Mouse (Mus musculus) hindbrain, embryonic 14.5 days (tissue): Measurements from ENCODE around the gene H2-DMa. TPM values are rescaled to one million over a fixed set of nuclear protein-coding genes. Genes with fewer than 3 reads are reported as not detected.

Source experiments
- ATAC-seq: fragments of 200-750 bp; cut with Nextera tagmentation; 2 replicates; pipeline ENCODE4 v1.8.0; 2017; ENCODE audit warnings: moderate number of reproducible peaks, mild to moderate bottlenecking, moderate TSS enrichment, moderate library complexity; ENCODE audit not compliant: low FRiP score
- DNase-seq: peaks from one replicate; pipeline ENCODE4 v3.0.0-alpha.2; 2015; ENCODE audit warnings: low spot score
- H3K27ac ChIP-seq: fragments of 300-500 bp; sonication (generic); 2 replicates; pipeline ENCODE4 v1.5.1; 2014; ENCODE audit warnings: mild to moderate bottlenecking, moderate library complexity
- H3K27me3 ChIP-seq: fragments of 300-500 bp; sonication (generic); 2 replicates; pipeline ENCODE4 v1.6.1; 2014; ENCODE audit warnings: mild to moderate bottlenecking, low read length, mixed read lengths; ENCODE audit not compliant: control insufficient read depth, insufficient read depth
- H3K36me3 ChIP-seq: fragments of 300-500 bp; sonication (generic); replicated peaks from 2 replicates; pipeline ENCODE4 v1.6.1; 2014; ENCODE audit not compliant: control insufficient read depth, insufficient read depth
- H3K4me1 ChIP-seq: fragments of 300-500 bp; sonication (generic); replicated peaks from 2 replicates; pipeline ENCODE4 v1.6.1; 2014; ENCODE audit warnings: antibody characterized with exemption, low read length, mixed read lengths; ENCODE audit not compliant: control insufficient read depth, insufficient read depth
- H3K4me2 ChIP-seq: fragments of 300-500 bp; sonication (generic); replicated peaks from 2 replicates; pipeline ENCODE4 v1.6.1; 2014; ENCODE audit warnings: mild to moderate bottlenecking, moderate library complexity
- H3K4me3 ChIP-seq: fragments of 300-500 bp; sonication (generic); replicated peaks from 2 replicates; pipeline ENCODE4 v1.5.1; 2014; ENCODE audit warnings: mild to moderate bottlenecking, low read length
- H3K9ac ChIP-seq: fragments of 300-500 bp; sonication (generic); 2 replicates; pipeline ENCODE4 v1.6.1; 2014
- H3K9me3 ChIP-seq: fragments of 300-500 bp; sonication (generic); 2 replicates; pipeline ENCODE4 v1.6.1; 2016; ENCODE audit warnings: low read length; ENCODE audit not compliant: control insufficient read depth
- WGBS: fragments of 180-500 bp; shearing (Covaris S2); extraction: QIAGEN DNeasy Blood & Tissue Kit; methylation state at CpG from one replicate; pipeline ENCODE4 v1.1.7; 2014; 5-methylcytosine and 5-hydroxymethylcytosine counted together
- polyA plus RNA-seq: library from polyadenylated mRNA; unstranded; fragments of >200 nt; fragmentation: Nextera tagmentation; extraction: Ambion mirVana; gene quantifications from 2 replicates; pipeline ENCODE4 v1.2.1, GENCODE M21; 2014

H2-DMa gene
- polyA plus RNA-seq: 19.2 and 20.2 TPM in 2 replicates

DNA sequence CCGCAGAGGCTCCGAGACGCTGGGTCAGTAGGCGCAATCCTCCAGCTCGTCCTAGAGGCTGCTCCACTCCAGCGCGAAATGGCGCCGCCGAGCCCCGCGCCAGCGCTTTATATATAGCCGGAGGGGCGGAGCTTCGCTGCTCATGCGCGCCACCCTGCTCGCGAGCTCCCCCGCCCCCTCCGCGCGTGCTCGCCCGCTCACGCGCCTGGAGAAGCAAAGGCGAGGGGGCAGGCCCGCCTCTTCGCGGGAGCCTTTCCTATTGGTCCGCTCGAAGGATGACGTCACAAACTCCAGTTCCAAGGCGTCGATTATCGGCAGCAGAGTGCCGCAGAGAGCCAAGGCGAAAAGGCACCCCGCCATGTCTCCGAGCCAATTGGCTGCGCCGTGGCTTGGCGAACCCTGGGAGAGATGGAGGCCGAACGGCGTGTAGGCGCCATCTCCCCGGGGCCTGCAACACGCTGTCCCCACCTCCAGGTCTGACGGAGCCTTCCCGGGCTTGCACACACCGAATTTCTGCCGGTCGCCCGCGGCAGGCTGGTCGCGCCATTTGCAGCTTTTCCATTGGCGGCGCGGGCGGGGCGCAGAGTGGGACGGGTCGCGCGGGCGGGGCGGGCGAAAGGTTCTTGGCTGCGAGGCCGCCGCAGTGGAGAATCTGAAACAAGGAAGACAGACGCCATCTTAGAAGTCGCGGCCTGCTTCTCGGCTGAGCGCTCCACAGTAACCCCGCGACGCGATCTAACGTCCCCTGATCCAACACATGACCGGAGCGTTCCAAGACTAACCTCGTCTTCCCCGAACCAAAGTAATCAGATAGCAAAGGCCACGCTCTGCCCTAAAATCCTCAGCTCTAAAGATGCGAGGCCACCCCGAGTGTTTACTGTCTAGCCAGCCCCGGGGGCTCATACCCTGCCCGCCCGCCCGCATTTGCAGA is at the start of gene H2-DMa:
TSS of gene H2-DMa (plus strand) at position 293 of the 931 bp plus-strand sequence.
- Histone ChIP-seq H3K27ac (peak within 1 kb of the TSS; percentile 100), H3K4me3 (peak within 1 kb of the TSS; percentile 88), H3K9ac (peak within 1 kb of the TSS; percentile 90), H3K36me3 (peaks cover 44% of the 10 kb centered on the region), H3K4me1 (peaks cover 23% of the 10 kb centered on the region), H3K27me3 (no peaks in the 10 kb centered on the region), H3K4me2 (peak within 1 kb of the TSS; percentile 94), H3K9me3 (no peaks in the 10 kb centered on the region)
- ATAC-seq: peak; percentile 83
- peak; percentile 100 for DNase-seq
- 1% methylated on average over 96 of the region's 96 CpGs for WGBS

GRCm38 (mm10) chr17:34072091-34072490 is 47.2 kb upstream of the H2-DMa start:
- no peak overlapping the region for H3K4me3 ChIP-seq
- DNase-seq (no peak), ATAC-seq (no peak)
- no peak overlapping the region for H3K4me2 ChIP-seq
- no peak overlapping the region for H3K27ac ChIP-seq
- H3K36me3 ChIP-seq: no peaks in the 10 kb centered on the region
- no peak overlapping the region for H3K9ac ChIP-seq
- H3K4me1 ChIP-seq: no peaks in the 10 kb centered on the region
- H3K27me3 ChIP-seq: peaks cover 13% of the 10 kb centered on the region; the same call in 1 of the 2 replicates
- no peaks in the 10 kb centered on the region for H3K9me3 ChIP-seq
- WGBS: 77% methylated on average over 5 of the region's 5 CpGs

- Histone ChIP-seq H3K4me3 (no peak overlapping the region), H3K9ac (no peak overlapping the region), H3K9me3 (no peaks in the 10 kb centered on the region), H3K4me1 (no peaks in the 10 kb centered on the region), H3K27me3 (peaks cover 17% of the 10 kb centered on the region; the same call in 1 of the 2 replicates), H3K4me2 (no peak overlapping the region), H3K27ac (no peak overlapping the region), H3K36me3 (no peaks in the 10 kb centered on the region)
- 43% methylated on average over 7 of the region's 7 CpGs for WGBS
- no peak for ATAC-seq
- DNase-seq: peak; percentile 79
Measured at GRCm38 (mm10) chr17:34075271-34075670, 44.1 kb upstream of the H2-DMa start.

- peaks cover 17% of the 10 kb centered on the region; the same call in 1 of the 2 replicates for H3K27me3 ChIP-seq
- no peak overlapping the region for H3K4me3 ChIP-seq
- H3K27ac ChIP-seq: no peak overlapping the region
- no peaks in the 10 kb centered on the region for H3K9me3 ChIP-seq
- H3K36me3 ChIP-seq: no peaks in the 10 kb centered on the region
- H3K4me2 ChIP-seq: no peak overlapping the region
- no peak overlapping the region for H3K9ac ChIP-seq
- no peaks in the 10 kb centered on the region for H3K4me1 ChIP-seq
- ATAC-seq (no peak), DNase-seq (peak; percentile 92)
- WGBS: 1% methylated on average over 9 of the region's 9 CpGs
Measured at GRCm38 (mm10) chr17:34077549-34077948, 41.8 kb upstream of the H2-DMa start.

GRCm38 (mm10) chr17:34078148-34078547 is 41.2 kb upstream of the H2-DMa start:
- Histone ChIP-seq H3K4me3 (no peak overlapping the region), H3K27ac (no peak overlapping the region), H3K4me2 (no peak overlapping the region), H3K9ac (no peak overlapping the region), H3K27me3 (peaks cover 17% of the 10 kb centered on the region; the same call in 1 of the 2 replicates), H3K36me3 (no peaks in the 10 kb centered on the region), H3K9me3 (no peaks in the 10 kb centered on the region), H3K4me1 (no peaks in the 10 kb centered on the region)
- ATAC-seq (no peak), DNase-seq (no peak)
- WGBS: 57% methylated on average over 4 of the region's 4 CpGs

DNA sequence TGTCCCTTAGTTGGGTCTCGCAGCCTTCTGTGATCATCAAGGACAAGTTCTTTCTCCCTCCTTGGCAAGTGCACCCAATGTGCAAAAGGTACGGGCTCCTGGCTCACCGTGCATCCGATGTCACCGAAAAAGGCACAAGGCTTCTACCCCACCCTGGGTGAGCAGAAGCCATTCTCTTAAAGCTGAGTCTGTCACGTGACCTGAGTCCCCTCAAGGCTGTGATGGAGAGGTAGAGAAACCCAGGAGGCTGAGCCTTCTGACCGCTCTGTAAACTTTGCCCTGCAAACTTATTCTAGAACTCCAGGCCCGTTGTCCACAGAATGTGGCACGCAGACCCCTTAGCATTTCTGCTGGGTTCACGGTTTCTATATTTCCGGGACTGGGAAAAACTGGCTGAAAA is 40.3 kb upstream of the H2-DMa start:
- Histone ChIP-seq H3K9ac (no peak overlapping the region), H3K27me3 (peaks cover 17% of the 10 kb centered on the region; the same call in 1 of the 2 replicates), H3K4me2 (no peak overlapping the region), H3K9me3 (no peaks in the 10 kb centered on the region), H3K36me3 (no peaks in the 10 kb centered on the region), H3K4me1 (no peaks in the 10 kb centered on the region), H3K4me3 (no peak overlapping the region), H3K27ac (no peak overlapping the region)
- ATAC-seq (no peak), DNase-seq (no peak)
- 90% methylated on average over 11 of the region's 11 CpGs for WGBS

DNA sequence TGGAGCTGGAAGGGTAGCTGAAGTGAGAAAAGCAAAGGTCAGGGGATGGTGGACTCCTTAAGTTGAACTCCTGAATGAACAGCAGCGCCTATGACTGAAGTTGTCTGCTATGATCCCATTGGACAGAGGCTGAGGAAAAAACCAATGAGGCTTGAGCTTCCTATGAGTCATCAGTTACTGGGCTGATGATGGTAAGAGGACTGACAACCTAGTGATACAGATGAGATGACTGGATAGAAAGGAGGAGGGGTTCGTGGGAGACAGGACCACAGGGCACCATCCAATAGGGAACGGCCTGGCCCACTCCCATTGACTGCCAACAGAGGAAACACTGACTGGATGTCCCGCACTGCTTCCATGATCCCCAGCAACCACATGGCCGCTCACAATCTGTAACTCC is 39.7 kb upstream of the H2-DMa start:
- H3K27me3 ChIP-seq: peaks cover 17% of the 10 kb centered on the region; the same call in 1 of the 2 replicates
- peak; percentile 73 for DNase-seq
- 15% methylated on average over 5 of the region's 5 CpGs for WGBS

GRCm38 (mm10) chr17:34083104-34083503 is 36.2 kb upstream of the H2-DMa start:
- H3K27ac ChIP-seq: no peak overlapping the region
- no peaks in the 10 kb centered on the region for H3K36me3 ChIP-seq
- no peaks in the 10 kb centered on the region for H3K9me3 ChIP-seq
- WGBS: under 1% methylated on average over 8 of the region's 8 CpGs
- no peaks in the 10 kb centered on the region for H3K27me3 ChIP-seq
- ATAC-seq: no peak
- H3K4me1 ChIP-seq: no peaks in the 10 kb centered on the region
- no peak overlapping the region for H3K4me3 ChIP-seq
- no peak overlapping the region for H3K9ac ChIP-seq
- H3K4me2 ChIP-seq: no peak overlapping the region
- DNase-seq: no peak

More for the DNA sequence above, 39.7 kb upstream of the H2-DMa start:
- Histone ChIP-seq H3K27ac (no peak overlapping the region), H3K36me3 (no peaks in the 10 kb centered on the region), H3K9ac (no peak overlapping the region), H3K4me3 (no peak overlapping the region), H3K4me2 (no peak overlapping the region), H3K4me1 (no peaks in the 10 kb centered on the region), H3K9me3 (no peaks in the 10 kb centered on the region)
- peak; percentile 84 for ATAC-seq

- 45% methylated on average over 2 of the region's 2 CpGs for WGBS
- no peak overlapping the region for H3K9ac ChIP-seq
- ATAC-seq: no peak
Measured at GRCm38 (mm10) chr17:34087386-34087785, 32.0 kb upstream of the H2-DMa start.

More at GRCm38 (mm10) chr17:34087386-34087785, 32.0 kb upstream of the H2-DMa start:
- no peaks in the 10 kb centered on the region for H3K4me1 ChIP-seq
- no peaks in the 10 kb centered on the region for H3K36me3 ChIP-seq
- no peak for DNase-seq
- no peaks in the 10 kb centered on the region for H3K27me3 ChIP-seq
- H3K4me3 ChIP-seq: no peak overlapping the region
- H3K27ac ChIP-seq: no peak overlapping the region
- no peak overlapping the region for H3K4me2 ChIP-seq
- H3K9me3 ChIP-seq: no peaks in the 10 kb centered on the region
